Mouse (Mus musculus) mesoderm, embryonic 11.5 days (tissue): ENCODE measurements around the gene Fbxo47.
"Not testable (repeated sequence)": the region's sequence is repeated elsewhere in the genome, so short reads cannot be mapped to it uniquely, and the experiment has no call there.

Experiments
- DNase-seq: peaks from one replicate; pipeline ENCODE4 v3.0.0-alpha.2; 2012; ENCODE audit warnings: low read depth, low spot score

Fbxo47 gene

GRCm38 (mm10) chr11:97880362-97880761, 3.6 kb downstream of the Fbxo47 start:
- DNase-seq = no peak

GRCm38 (mm10) chr11:97877341-97877740, 6.6 kb downstream of the Fbxo47 start:
- DNase-seq = peak; percentile 19

GRCm38 (mm10) chr11:97874396-97874795, 9.6 kb downstream of the Fbxo47 start:
- DNase-seq = no peak

GRCm38 (mm10) chr11:97872378-97872777, 11.6 kb downstream of the Fbxo47 start:
- DNase-seq = not testable (repeated sequence)

- DNase-seq = no peak
These were observed 16.4 kb downstream of the Fbxo47 start for GRCm38 (mm10) chr11:97867591-97867990.

GRCm38 (mm10) chr11:97866091-97866888, 17.7 kb downstream of the Fbxo47 start:
- DNase-seq = no peak

- no peak for DNase-seq
These were observed 18.5 kb downstream of the Fbxo47 start for GRCm38 (mm10) chr11:97865421-97865820.

GRCm38 (mm10) chr11:97862148-97862547, 21.8 kb downstream of the Fbxo47 start:
- no peak for DNase-seq

GRCm38 (mm10) chr11:97855473-97855872, 28.5 kb downstream of the Fbxo47 start:
- DNase-seq = no peak

- no peak for DNase-seq
These were observed 32.4 kb downstream of the Fbxo47 start for GRCm38 (mm10) chr11:97851601-97852000.

- no peak for DNase-seq
These were observed 33.6 kb downstream of the Fbxo47 start for GRCm38 (mm10) chr11:97850367-97850766.

GRCm38 (mm10) chr11:97842001-97842400, 42.0 kb downstream of the Fbxo47 start:
- no peak for DNase-seq

GRCm38 (mm10) chr11:97840991-97841661, 42.8 kb downstream of the Fbxo47 start:
- DNase-seq = peak; percentile 88

- peak; percentile 71 for DNase-seq
These were observed 43.4 kb downstream of the Fbxo47 start, which contains the start of gene B230217C12Rik for GRCm38 (mm10) chr11:97840539-97840954. Gene B230217C12Rik, plus strand, starts transcription at chr11:97840780.

- no peak for DNase-seq
These were observed 43.8 kb downstream of the Fbxo47 start for GRCm38 (mm10) chr11:97840135-97840490.

GRCm38 (mm10) chr11:97839441-97840134, 44.4 kb downstream of the Fbxo47 start:
- DNase-seq = no peak

- DNase-seq = no peak
These were observed 45.0 kb downstream of the Fbxo47 start for GRCm38 (mm10) chr11:97838779-97839440.

GRCm38 (mm10) chr11:97837641-97838149, 46.3 kb downstream of the Fbxo47 start:
- DNase-seq = no peak

GRCm38 (mm10) chr11:97837051-97837450, 46.9 kb downstream of the Fbxo47 start:
- DNase-seq = not testable (repeated sequence)

- DNase-seq = no peak
These were observed 47.4 kb downstream of the Fbxo47 start for GRCm38 (mm10) chr11:97836541-97836940.

- no peak for DNase-seq
These were observed 50.6 kb downstream of the Fbxo47 start for GRCm38 (mm10) chr11:97833352-97833751.

GRCm38 (mm10) chr11:97832001-97832400, 52.0 kb downstream of the Fbxo47 start:
- no peak for DNase-seq
